Mouse (Mus musculus) intestine, postnatal 0 days (tissue): ENCODE data around the gene Ctdspl2. TPM values are rescaled to one million over a fixed set of nuclear protein-coding genes. Genes with fewer than 3 reads are reported as not detected.
A peak's percentile ranks its signal among the peaks of the same experiment; 100 is the strongest.
"Not testable (repeated sequence)": the region's sequence is repeated elsewhere in the genome, so short reads cannot be mapped to it uniquely, and the experiment has no call there.

Experiments
- ATAC-seq: fragments of 200-750 bp; cut with Nextera tagmentation; 2 replicates; pipeline ENCODE4 v1.8.0; 2017; ENCODE audit warnings: mild to moderate bottlenecking, moderate TSS enrichment, moderate library complexity
- H3K27ac ChIP-seq: fragments of 300-500 bp; sonication (generic); 2 replicates; pipeline ENCODE4 v1.5.1; 2014; ENCODE audit warnings: mild to moderate bottlenecking, low read depth, low read length, moderate library complexity
- H3K27me3 ChIP-seq: fragments of 300-500 bp; sonication (generic); replicated peaks from 2 replicates; pipeline ENCODE4 v1.6.1; 2014; ENCODE audit warnings: low read length, mixed read lengths; ENCODE audit not compliant: control insufficient read depth, insufficient read depth
- H3K36me3 ChIP-seq: fragments of 300-500 bp; sonication (generic); 2 replicates; pipeline ENCODE4 v1.6.1; 2014; ENCODE audit warnings: mild to moderate bottlenecking, moderate library complexity; ENCODE audit not compliant: control insufficient read depth, insufficient read depth
- H3K4me1 ChIP-seq: fragments of 300-500 bp; sonication (generic); replicated peaks from 2 replicates; pipeline ENCODE4 v1.6.1; 2014; ENCODE audit warnings: antibody characterized with exemption, low read length, mixed read lengths; ENCODE audit not compliant: control insufficient read depth, insufficient read depth
- H3K4me2 ChIP-seq: fragments of 300-500 bp; sonication (generic); replicated peaks from 2 replicates; pipeline ENCODE4 v1.6.1; 2014; ENCODE audit warnings: low read depth, mild to moderate bottlenecking, moderate library complexity
- H3K4me3 ChIP-seq: fragments of 300-500 bp; sonication (generic); 2 replicates; pipeline ENCODE4 v1.5.1; 2014; ENCODE audit warnings: low read depth, low read length
- H3K9ac ChIP-seq: fragments of 300-500 bp; sonication (generic); 2 replicates; pipeline ENCODE4 v1.6.1; 2014; ENCODE audit warnings: mild to moderate bottlenecking, low read depth, low read length
- H3K9me3 ChIP-seq: fragments of 300-500 bp; sonication (generic); 2 replicates; pipeline ENCODE4 v1.6.1; 2016; ENCODE audit warnings: mixed run types; ENCODE audit not compliant: control insufficient read depth
- CTCF ChIP-seq: sonication (generic); IDR thresholded peaks from 2 replicates; pipeline ENCODE4 v1.5.1; 2016; ENCODE audit warnings: low read depth, mild to moderate bottlenecking, control low read depth, antibody characterized with exemption, moderate library complexity
- whole genome bisulfite sequencing: fragments of 180-500 bp; shearing (Covaris S2); extraction: QIAGEN DNeasy Blood & Tissue Kit; methylation state at CpG from one replicate; pipeline ENCODE4 v1.1.7; 2014; 5-methylcytosine and 5-hydroxymethylcytosine counted together
- polyA plus RNA-seq: library from polyadenylated mRNA; unstranded; fragments of >200 nt; fragmentation: Nextera tagmentation; extraction: Ambion mirVana; gene quantifications from 2 replicates; pipeline ENCODE4 v1.2.1, GENCODE M21; 2015

Ctdspl2 gene
- polyA plus RNA-seq, 1 experiment from 2014 or later, result 16.8 TPM

GRCm38 (mm10) chr2:122022284-122022683 is 66.5 kb downstream of the Ctdspl2 start:
- Histone ChIP-seq H3K4me1 (no peaks in the 10 kb centered on the region), H3K4me3 (no peak overlapping the region), H3K27ac (no peak overlapping the region), H3K9ac (no peak overlapping the region), H3K4me2 (no peak overlapping the region), H3K36me3 (no peaks in the 10 kb centered on the region), H3K9me3 (no peaks in the 10 kb centered on the region), H3K27me3 (no peaks in the 10 kb centered on the region)
- ATAC-seq, result no peak
- 78% methylated on average over 2 of the region's 2 CpGs for WGBS
- peak; percentile 46 for TF ChIP-seq CTCF

- not testable (repeated sequence) for H3K36me3 ChIP-seq, H3K27me3 ChIP-seq, H3K4me3 ChIP-seq, H3K4me1 ChIP-seq, H3K27ac ChIP-seq, H3K9me3 ChIP-seq, H3K9ac ChIP-seq, ATAC-seq
- 90% methylated on average over 10 of the region's 10 CpGs for WGBS
- peak overlapping the region; percentile 84; the same call in 1 of the 2 replicates for H3K4me2 ChIP-seq
These were observed 71.3 kb downstream of the Ctdspl2 start for GRCm38 (mm10) chr2:122027091-122027490.

- ATAC-seq, result peak; percentile 99
- TF ChIP-seq CTCF, result no peak
- Histone ChIP-seq H3K36me3 (no peaks in the 10 kb centered on the region), H3K4me1 (0 out of 2 replicates have a peak, but pooled peaks cover 6% of the 10 kb centered on the region), H3K9ac (peak within 1 kb of the TSS; percentile 88), H3K4me2 (peak within 1 kb of the TSS; percentile 84), H3K9me3 (no peaks in the 10 kb centered on the region), H3K4me3 (peak within 1 kb of the TSS; percentile 84), H3K27ac (peak within 1 kb of the TSS; percentile 90), H3K27me3 (no peaks in the 10 kb centered on the region)
- WGBS, result under 1% methylated on average over 43 of the region's 67 CpGs
These were observed 72.3 kb downstream of the Ctdspl2 start, which contains the start of gene Eif3j1 for GRCm38 (mm10) chr2:122027862-122028755. TSS of gene Eif3j1 (plus strand) at chr2:122028546.

- Histone ChIP-seq H3K36me3 (no peaks in the 10 kb centered on the region), H3K27ac (peak overlapping the region; percentile 89), H3K4me2 (peak overlapping the region; percentile 84), H3K4me3 (peak overlapping the region; percentile 84), H3K27me3 (no peaks in the 10 kb centered on the region), H3K4me1 (0 out of 2 replicates have a peak, but pooled peaks cover 6% of the 10 kb centered on the region), H3K9me3 (no peaks in the 10 kb centered on the region), H3K9ac (peak overlapping the region; percentile 88)
- peak; percentile 18; the same call in 1 of the 2 replicates for TF ChIP-seq CTCF
- under 1% methylated on average over 71 of the region's 71 CpGs for WGBS
- peak; percentile 55 for ATAC-seq
These were observed 73.2 kb downstream of the Ctdspl2 start for GRCm38 (mm10) chr2:122028756-122029700.

- 88% methylated on average over 5 of the region's 6 CpGs for WGBS
- H3K9me3 ChIP-seq, result no peaks in the 10 kb centered on the region
- no peak overlapping the region for H3K9ac ChIP-seq
- H3K4me2 ChIP-seq, result no peak overlapping the region
- no peak for TF ChIP-seq CTCF
- H3K27me3 ChIP-seq, result no peaks in the 10 kb centered on the region
- H3K36me3 ChIP-seq, result peaks cover 7% of the 10 kb centered on the region; the same call in 1 of the 2 replicates
- H3K4me1 ChIP-seq, result 0 out of 2 replicates have a peak, but pooled peaks cover 6% of the 10 kb centered on the region
- H3K4me3 ChIP-seq, result no peak overlapping the region
- no peak overlapping the region for H3K27ac ChIP-seq
- no peak for ATAC-seq
These were observed 76.2 kb downstream of the Ctdspl2 start for GRCm38 (mm10) chr2:122031970-122032369.

- no peaks in the 10 kb centered on the region for H3K4me1 ChIP-seq
- no peaks in the 10 kb centered on the region for H3K27me3 ChIP-seq
- no peak for TF ChIP-seq CTCF
- no peak overlapping the region for H3K4me2 ChIP-seq
- H3K9me3 ChIP-seq, result no peaks in the 10 kb centered on the region
- no peak for ATAC-seq
- no peak overlapping the region for H3K27ac ChIP-seq
- no peak overlapping the region for H3K9ac ChIP-seq
- H3K4me3 ChIP-seq, result no peak overlapping the region
- WGBS, result 82% methylated on average over 3 of the region's 3 CpGs
- peaks cover 7% of the 10 kb centered on the region; the same call in 1 of the 2 replicates for H3K36me3 ChIP-seq
These were observed 80.3 kb downstream of the Ctdspl2 start for GRCm38 (mm10) chr2:122036064-122036463.
